Mouse (Mus musculus) C2C12 (cell line): ENCODE measurements around the gene Golga4. TPM values are rescaled to one million over a fixed set of nuclear protein-coding genes. Genes with fewer than 3 reads are reported as not detected.

ENCODE experiments used
- H3K27me3 ChIP-seq: one replicate; pipeline ENCODE4 v1.6.1; 2011; ENCODE audit not compliant: control insufficient read depth, insufficient read depth, insufficient read length
- H3K36me3 ChIP-seq: one replicate; pipeline ENCODE4 v1.6.1; 2011; ENCODE audit not compliant: control insufficient read depth, insufficient read depth
- H3K4me3 ChIP-seq: one replicate; pipeline ENCODE4 v1.5.1; 2011; ENCODE audit warnings: mild to moderate bottlenecking, control low read depth; ENCODE audit not compliant: poor library complexity, insufficient read depth, severe bottlenecking
- H3K79me2 ChIP-seq: one replicate; pipeline ENCODE4 v1.6.1; 2011; ENCODE audit not compliant: control insufficient read depth, insufficient read depth
- H3K79me3 ChIP-seq: one replicate; pipeline ENCODE4 v1.6.1; 2011; ENCODE audit warnings: low read depth, control low read depth
- H3ac ChIP-seq: one replicate; pipeline ENCODE3; 2011; ENCODE audit warnings: low read depth; ENCODE audit not compliant: control insufficient read depth, insufficient read length
- CEBPB ChIP-seq: IDR thresholded peaks from one replicate; pipeline ENCODE4 v1.6.1; 2011; ENCODE audit warnings: low read depth, mild to moderate bottlenecking, control low read depth, moderate library complexity
- CTCF ChIP-seq: IDR thresholded peaks from one replicate; pipeline ENCODE4 v1.5.1; 2011; ENCODE audit not compliant: control insufficient read depth, insufficient read depth, insufficient read length
- FOSL1 ChIP-seq: IDR thresholded peaks from one replicate; pipeline ENCODE4 v1.8.0; 2011; ENCODE audit warnings: mild to moderate bottlenecking, low read length; ENCODE audit not compliant: poor library complexity, insufficient read depth, severe bottlenecking
- MAX ChIP-seq: IDR thresholded peaks from one replicate; pipeline ENCODE4 v1.6.1; 2011; ENCODE audit warnings: mild to moderate bottlenecking, control low read depth
- MYOD1 ChIP-seq: IDR thresholded peaks from one replicate; pipeline ENCODE4 v1.6.1; 2011; ENCODE audit warnings: low read depth; ENCODE audit not compliant: control insufficient read depth, insufficient read length
- MYOG ChIP-seq: IDR thresholded peaks from one replicate; pipeline ENCODE4 v1.6.1; 2011; ENCODE audit not compliant: control insufficient read depth, insufficient read length; ENCODE audit errors: extremely low read depth
- USF1 ChIP-seq: IDR thresholded peaks from one replicate; pipeline ENCODE4 v1.6.1; 2011; ENCODE audit warnings: low read depth, mild to moderate bottlenecking, control low read depth, moderate library complexity
- polyA plus RNA-seq: library from polyadenylated mRNA; unstranded; fragments of >200 nt; fragmentation: generic; extraction: Trizol; gene quantifications from one replicate; pipeline ENCODE4 v1.2.1, GENCODE M21; 2012; ENCODE audit warnings: missing spikeins

Golga4 gene
- polyA plus RNA-seq, 1 experiment, result 9.9 TPM

DNA sequence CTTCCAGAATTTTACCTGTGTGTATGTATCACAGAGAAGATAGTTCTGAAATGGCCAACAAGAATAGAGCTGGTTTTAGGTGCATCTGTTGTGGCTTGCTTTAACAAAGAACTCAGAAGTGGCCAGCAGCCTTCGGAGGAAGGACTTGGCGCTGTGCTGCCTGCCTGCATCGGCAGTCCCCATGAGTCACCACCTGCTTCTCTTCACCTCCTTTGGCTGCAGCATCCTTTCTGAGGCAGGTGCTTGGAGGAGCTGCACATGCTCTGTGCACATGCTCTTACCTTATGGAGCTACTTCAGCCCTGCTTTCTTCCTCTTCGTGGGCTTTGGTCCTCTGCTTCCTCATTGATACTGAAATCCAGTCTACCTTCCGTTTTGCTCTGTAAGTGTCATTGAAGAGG lies 68.8 kb downstream of the Golga4 start:
- Histone ChIP-seq H3ac (no peak overlapping the region), H3K4me3 (no peak overlapping the region), H3K27me3 (no peaks in the 10 kb centered on the region), H3K79me3 (no peaks in the 10 kb centered on the region), H3K36me3 (peaks cover 28% of the 10 kb centered on the region), H3K79me2 (no peaks in the 10 kb centered on the region)
- TF ChIP-seq MYOG (no peak), MAX (no peak), USF1 (no peak), FOSL1 (no peak)

DNA sequence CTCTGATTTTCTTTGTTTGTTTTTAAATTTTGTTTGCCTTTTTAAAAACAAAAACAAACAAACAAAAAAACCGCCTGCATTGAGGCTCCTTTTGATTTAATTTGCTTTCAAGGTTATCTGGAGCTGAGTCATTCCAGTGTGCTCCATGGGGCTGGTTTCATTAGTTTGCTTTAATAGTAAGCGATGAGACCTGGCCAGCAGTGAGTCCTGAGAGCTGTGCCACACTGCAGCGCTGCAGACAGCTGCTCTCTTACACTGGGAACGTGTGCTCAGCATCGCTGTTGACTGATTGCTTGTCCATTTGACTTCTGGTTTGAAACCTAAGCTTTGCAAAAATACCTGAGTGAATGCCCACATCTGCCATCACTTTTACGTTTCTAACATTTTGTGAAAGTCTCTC lies 74.3 kb downstream of the Golga4 start:
- Histone ChIP-seq H3K79me2 (no peaks in the 10 kb centered on the region), H3K4me3 (no peak overlapping the region), H3ac (no peak overlapping the region), H3K36me3 (peaks cover 15% of the 10 kb centered on the region), H3K79me3 (no peaks in the 10 kb centered on the region), H3K27me3 (no peaks in the 10 kb centered on the region)
- TF ChIP-seq FOSL1 (no peak), MAX (no peak), CTCF (no peak), USF1 (no peak), CEBPB (no peak), MYOD1 (no peak)

DNA sequence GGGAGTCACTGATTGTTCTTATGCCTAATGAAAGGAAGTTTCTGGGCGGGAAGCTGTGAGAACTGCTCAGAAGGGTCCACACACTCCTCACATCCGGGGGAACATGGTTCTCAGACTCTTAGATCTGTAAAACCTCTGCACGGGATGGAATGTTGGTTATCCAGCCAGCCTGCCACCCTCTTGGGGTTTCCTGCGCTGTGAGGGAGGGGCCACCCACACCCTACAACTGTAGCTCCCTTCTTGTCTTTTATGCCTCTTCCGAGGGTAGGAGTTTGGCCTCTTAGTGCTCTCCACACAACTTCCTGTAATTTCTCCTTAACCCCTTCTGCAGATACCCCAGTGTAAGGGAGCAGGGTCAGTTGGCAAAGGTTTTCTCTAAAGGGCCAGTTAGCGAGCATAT lies 76.7 kb downstream of the Golga4 start:
- no peak for TF ChIP-seq CTCF
- no peak for TF ChIP-seq MAX
- TF ChIP-seq MYOD1, result no peak
- TF ChIP-seq MYOG, result no peak
- no peak for TF ChIP-seq CEBPB
- no peak for TF ChIP-seq USF1
- no peak for TF ChIP-seq FOSL1
- Histone ChIP-seq H3K79me3 (no peaks in the 10 kb centered on the region), H3ac (no peak overlapping the region), H3K36me3 (peaks cover 12% of the 10 kb centered on the region), H3K27me3 (no peaks in the 10 kb centered on the region), H3K79me2 (no peaks in the 10 kb centered on the region), H3K4me3 (no peak overlapping the region)

DNA sequence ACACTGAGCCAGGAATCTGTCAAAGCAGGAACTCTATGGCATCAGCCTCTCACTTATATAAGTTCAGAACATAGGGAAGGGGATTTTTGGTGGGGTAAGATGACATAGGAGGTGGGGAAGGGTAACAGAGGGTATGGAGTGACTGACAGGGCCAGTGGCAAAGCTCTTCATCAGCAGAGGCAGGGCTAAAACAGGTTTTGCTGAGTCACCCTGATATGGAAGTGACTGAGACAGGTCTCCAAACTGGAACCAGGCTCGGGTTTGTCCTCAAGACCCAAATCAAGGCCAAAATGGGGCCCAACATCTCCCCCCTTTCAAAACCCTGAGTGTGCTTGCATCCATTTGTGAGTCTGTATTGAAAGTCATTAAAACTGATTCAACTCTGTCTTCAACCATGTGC lies 78.8 kb downstream of the Golga4 start:
- Histone ChIP-seq H3K4me3 (no peak overlapping the region), H3ac (no peak overlapping the region), H3K79me2 (no peaks in the 10 kb centered on the region), H3K27me3 (no peaks in the 10 kb centered on the region), H3K36me3 (peaks cover 3% of the 10 kb centered on the region), H3K79me3 (no peaks in the 10 kb centered on the region)
- no peak for TF ChIP-seq MYOD1
- no peak for TF ChIP-seq USF1
- TF ChIP-seq CTCF, result no peak
- TF ChIP-seq CEBPB, result no peak
- TF ChIP-seq MYOG, result no peak
- no peak for TF ChIP-seq FOSL1
- TF ChIP-seq MAX, result no peak

DNA sequence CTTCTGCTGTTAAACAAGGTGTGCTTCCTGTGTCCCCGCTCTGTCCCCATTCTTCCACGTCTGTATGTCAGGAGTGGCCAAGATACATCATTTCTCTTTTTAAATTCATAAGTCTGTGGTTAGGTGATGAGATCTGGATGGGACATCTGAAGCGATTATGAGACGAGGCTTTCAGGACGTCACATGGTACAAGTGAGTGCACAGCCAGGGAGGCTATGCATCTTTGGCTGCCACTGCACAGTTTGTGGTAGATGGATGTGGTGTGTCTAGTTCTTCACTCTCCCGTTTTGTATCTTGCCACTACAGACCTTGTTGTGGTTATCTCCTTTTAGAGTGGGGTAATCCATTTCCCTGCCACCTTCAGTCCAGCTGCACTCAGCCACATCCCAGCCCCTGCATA lies 79.9 kb downstream of the Golga4 start:
- H3K79me3 ChIP-seq, result no peaks in the 10 kb centered on the region
- no peak overlapping the region for H3K4me3 ChIP-seq
- no peaks in the 10 kb centered on the region for H3K79me2 ChIP-seq
- peaks cover under 1% of the 10 kb centered on the region for H3K36me3 ChIP-seq
- no peak for TF ChIP-seq CEBPB
- TF ChIP-seq CTCF, result no peak
- no peak for TF ChIP-seq USF1
- TF ChIP-seq MYOG, result no peak
- TF ChIP-seq FOSL1, result no peak
- no peak for TF ChIP-seq MAX
- no peak for TF ChIP-seq MYOD1
- H3ac ChIP-seq, result no peak overlapping the region
- no peaks in the 10 kb centered on the region for H3K27me3 ChIP-seq

DNA sequence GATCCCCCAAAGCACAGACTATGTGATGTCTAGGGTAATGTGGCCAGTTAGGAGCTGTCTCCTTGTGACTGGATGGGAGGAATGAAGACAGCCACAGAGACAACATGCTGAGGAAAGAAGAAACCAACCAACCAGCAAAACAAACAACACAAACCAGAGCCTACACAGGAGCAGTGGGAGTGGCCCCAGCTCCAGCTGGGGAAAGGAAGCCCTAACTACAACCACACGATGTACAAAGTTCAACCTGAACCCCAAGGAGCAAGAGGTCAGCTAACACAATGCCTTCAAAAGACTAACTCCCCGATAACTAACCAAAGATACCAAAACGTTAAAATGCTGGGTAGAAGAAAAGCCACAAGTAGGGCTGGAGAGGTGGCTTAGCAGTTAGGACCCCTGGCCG lies 81.0 kb downstream of the Golga4 start:
- no peak overlapping the region for H3K4me3 ChIP-seq
- TF ChIP-seq MYOD1 (no peak), MYOG (no peak), USF1 (no peak), MAX (no peak), CEBPB (no peak), CTCF (no peak), FOSL1 (no peak)
- H3ac ChIP-seq, result no peak overlapping the region
- H3K36me3 ChIP-seq, result no peaks in the 10 kb centered on the region
- no peaks in the 10 kb centered on the region for H3K79me2 ChIP-seq
- no peaks in the 10 kb centered on the region for H3K79me3 ChIP-seq
- H3K27me3 ChIP-seq, result no peaks in the 10 kb centered on the region
